Mouse (Mus musculus): ENCODE measurements at regions not wholly inside any gene's neighbourhood (a gene's known extent, or its start where the extent isn't known, plus 50 kb on each side); places are given as distances from the start of the nearest gene placed in this dataset.

- in situ Hi-C loops (cut with MboI, MseI) = no loop called here
These were observed 258.9 kb downstream of the Sqor start for GRCm38 (mm10) chr2:123023918-123024317.

- in situ Hi-C loops (cut with MboI, MseI) = no loop called here
These were observed 259.3 kb downstream of the Sqor start for GRCm38 (mm10) chr2:123024380-123024779.

GRCm38 (mm10) chr2:123024976-123025585 is 260.0 kb downstream of the Sqor start:
- in situ Hi-C loops (cut with MboI, MseI) = no loop called here

GRCm38 (mm10) chr2:123047321-123047720 is 282.3 kb downstream of the Sqor start:
- in situ Hi-C loops (cut with MboI, MseI) = no loop called here

GRCm38 (mm10) chr2:123064648-123065047 is 299.6 kb downstream of the Sqor start:
- in situ Hi-C loops (cut with MboI, MseI) = loop anchor here (10.0 kb wide), 1 partner anchor 1500 kb away; no protein-coding TSS in a partner anchor

- in situ Hi-C loops (cut with MboI, MseI) = loop anchor here (10.0 kb wide), 1 partner anchor 1496 kb away; no protein-coding TSS in a partner anchor
These were observed 303.8 kb downstream of the Sqor start for GRCm38 (mm10) chr2:123068809-123069208.

- in situ Hi-C loops (cut with MboI, MseI) = no loop called here
These were observed 307.6 kb downstream of the Sqor start for GRCm38 (mm10) chr2:123072653-123073052.

GRCm38 (mm10) chr2:123073476-123074085 is 308.5 kb downstream of the Sqor start:
- in situ Hi-C loops (cut with MboI, MseI) = no loop called here

- in situ Hi-C loops (cut with MboI, MseI) = no loop called here
These were observed 327.7 kb downstream of the Sqor start for GRCm38 (mm10) chr2:123092726-123093125.

GRCm38 (mm10) chr2:123103530-123103929 is 338.5 kb downstream of the Sqor start:
- in situ Hi-C loops (cut with MboI, MseI) = no loop called here

GRCm38 (mm10) chr2:123131496-123131895 is 366.5 kb downstream of the Sqor start:
- in situ Hi-C loops (cut with MboI, MseI) = no loop called here

- in situ Hi-C loops (cut with MboI, MseI) = no loop called here
These were observed 388.1 kb downstream of the Sqor start for GRCm38 (mm10) chr2:123153170-123153569.

- in situ Hi-C loops (cut with MboI, MseI) = no loop called here
These were observed 400.3 kb downstream of the Sqor start for GRCm38 (mm10) chr2:123165384-123165783.

- in situ Hi-C loops (cut with MboI, MseI) = no loop called here
These were observed 405.6 kb downstream of the Sqor start for GRCm38 (mm10) chr2:123170611-123171010.

- in situ Hi-C loops (cut with MboI, MseI) = no loop called here
These were observed 417.2 kb downstream of the Sqor start for GRCm38 (mm10) chr2:123182208-123182607.

GRCm38 (mm10) chr2:123190795-123191582 is 426.0 kb downstream of the Sqor start:
- in situ Hi-C loops (cut with MboI, MseI) = no loop called here

GRCm38 (mm10) chr2:123194533-123194932 is 429.5 kb downstream of the Sqor start:
- in situ Hi-C loops (cut with MboI, MseI) = no loop called here

All from T-helper 2 cell (primary cell).